Mouse (Mus musculus) stomach, postnatal 0 days (tissue): ENCODE data around the gene Mst1. TPM values are rescaled to one million over a fixed set of nuclear protein-coding genes. Genes with fewer than 3 reads are reported as not detected.

Experiments used
- ATAC-seq: fragments of 200-750 bp; cut with Nextera tagmentation; 2 replicates; pipeline ENCODE4 v1.8.0; 2017; ENCODE audit not compliant: low FRiP score, low TSS enrichment
- DNase-seq: peaks from one replicate; pipeline ENCODE4 v3.0.0-alpha.2; 2016; ENCODE audit warnings: low spot score
- H3K27ac ChIP-seq: fragments of 300-500 bp; sonication (generic); replicated peaks from 2 replicates; pipeline ENCODE4 v1.5.1; 2014; ENCODE audit warnings: mild to moderate bottlenecking, control low read depth
- H3K27me3 ChIP-seq: fragments of 300-500 bp; sonication (generic); 2 replicates; pipeline ENCODE4 v1.6.1; 2014; ENCODE audit warnings: low read length; ENCODE audit not compliant: control insufficient read depth, insufficient read depth
- H3K36me3 ChIP-seq: fragments of 300-500 bp; sonication (generic); 2 replicates; pipeline ENCODE4 v1.6.1; 2014; ENCODE audit warnings: low read length, mixed read lengths; ENCODE audit not compliant: control insufficient read depth, insufficient read depth
- H3K4me1 ChIP-seq: fragments of 300-500 bp; sonication (generic); replicated peaks from 2 replicates; pipeline ENCODE4 v1.6.1; 2014; ENCODE audit warnings: antibody characterized with exemption; ENCODE audit not compliant: control insufficient read depth, insufficient read depth
- H3K4me2 ChIP-seq: fragments of 300-500 bp; sonication (generic); replicated peaks from 2 replicates; pipeline ENCODE4 v1.6.1; 2014; ENCODE audit warnings: low read depth, mild to moderate bottlenecking, control low read depth, moderate library complexity
- H3K4me3 ChIP-seq: fragments of 300-500 bp; sonication (generic); 2 replicates; pipeline ENCODE4 v1.5.1; 2014; ENCODE audit warnings: low read depth, low read length, control low read depth
- H3K9ac ChIP-seq: fragments of 300-500 bp; sonication (generic); 2 replicates; pipeline ENCODE4 v1.6.1; 2014; ENCODE audit warnings: mild to moderate bottlenecking, low read length, control low read depth, mixed read lengths
- H3K9me3 ChIP-seq: fragments of 300-500 bp; sonication (generic); 2 replicates; pipeline ENCODE4 v1.6.1; 2016; ENCODE audit warnings: low read length; ENCODE audit not compliant: control insufficient read depth
- CTCF ChIP-seq: IDR thresholded peaks from 2 replicates; pipeline ENCODE4 v1.5.1; 2016; ENCODE audit warnings: antibody characterized with exemption, low read depth, mild to moderate bottlenecking, moderate library complexity
- EP300 ChIP-seq: optimal IDR thresholded peaks from 2 replicates; pipeline ENCODE3; 2016; ENCODE audit warnings: antibody characterized with exemption
- WGBS: fragments of 180-500 bp; shearing (Covaris S2); extraction: QIAGEN DNeasy Blood & Tissue Kit; methylation state at CpG from one replicate; pipeline ENCODE4 v1.1.7; 2014; 5-methylcytosine and 5-hydroxymethylcytosine counted together
- polyA plus RNA-seq: library from polyadenylated mRNA; unstranded; fragments of >200 nt; fragmentation: Nextera tagmentation; extraction: Ambion mirVana; gene quantifications from 2 replicates; pipeline ENCODE4 v1.2.1, GENCODE M21; 2015

Mst1 gene
- polyA plus RNA-seq, 1 experiment from 2014 or later = 4.4 TPM

- DNase-seq (no peak), ATAC-seq (no peak)
- Histone ChIP-seq H3K4me3 (peak overlapping the region; percentile 79; the same call in 1 of the 2 replicates), H3K4me2 (peak overlapping the region; percentile 74), H3K27ac (peak overlapping the region; percentile 83), H3K27me3 (no peaks in the 10 kb centered on the region), H3K36me3 (peaks cover 25% of the 10 kb centered on the region), H3K9ac (peak overlapping the region; percentile 50), H3K9me3 (no peaks in the 10 kb centered on the region), H3K4me1 (no peaks in the 10 kb centered on the region)
- 48% methylated on average over 17 of the region's 17 CpGs for WGBS
- no peak for TF ChIP-seq EP300
- no peak for TF ChIP-seq CTCF
Observed at GRCm38 (mm10) chr9:108047601-108048565, 32.4 kb upstream of the Mst1 start.

- H3K36me3 ChIP-seq = peaks cover 25% of the 10 kb centered on the region
Observed at GRCm38 (mm10) chr9:108048566-108048955, 31.7 kb upstream of the Mst1 start.

GRCm38 (mm10) chr9:108049016-108049455, 31.2 kb upstream of the Mst1 start, which contains the start of gene Gmppb:
Gene Gmppb (plus strand): TSS chr9:108049242.
- H3K4me1 ChIP-seq = 0 out of 2 replicates have a peak, but pooled peaks cover 4% of the 10 kb centered on the region
- H3K36me3 ChIP-seq = peaks cover 25% of the 10 kb centered on the region
- H3K9me3 ChIP-seq = no peaks in the 10 kb centered on the region
- H3K4me3 ChIP-seq = peak within 1 kb of the TSS; percentile 79
- WGBS = under 1% methylated on average over 30 of the region's 39 CpGs
- peak within 1 kb of the TSS; percentile 79 for H3K4me2 ChIP-seq
- DNase-seq (peak; percentile 98), ATAC-seq (peak; percentile 94)
- TF ChIP-seq EP300 = peak; percentile 31
- no peak for TF ChIP-seq CTCF
- H3K27me3 ChIP-seq = no peaks in the 10 kb centered on the region
- peak within 1 kb of the TSS; percentile 92 for H3K27ac ChIP-seq
- H3K9ac ChIP-seq = peak within 1 kb of the TSS; percentile 79

More at GRCm38 (mm10) chr9:108048566-108048955, 31.7 kb upstream of the Mst1 start:
- H3K27ac ChIP-seq = peak overlapping the region; percentile 83
- H3K4me2 ChIP-seq = peak overlapping the region; percentile 74
- H3K9ac ChIP-seq = peak overlapping the region; percentile 50
- WGBS = under 1% methylated on average over 18 of the region's 19 CpGs
- H3K4me1 ChIP-seq = 0 out of 2 replicates have a peak, but pooled peaks cover 4% of the 10 kb centered on the region
- H3K27me3 ChIP-seq = no peaks in the 10 kb centered on the region
- ATAC-seq (peak; percentile 11; the same call in 1 of the 2 replicates), DNase-seq (no peak)
- H3K4me3 ChIP-seq = peak overlapping the region; percentile 79
- H3K9me3 ChIP-seq = no peaks in the 10 kb centered on the region
- TF ChIP-seq EP300 = no peak
- no peak for TF ChIP-seq CTCF

- peak; percentile 51 for ATAC-seq
- H3K27ac ChIP-seq = peak overlapping the region; percentile 92
- H3K4me1 ChIP-seq = 0 out of 2 replicates have a peak, but pooled peaks cover 4% of the 10 kb centered on the region
- TF ChIP-seq EP300 (no peak), CTCF (no peak)
- H3K4me3 ChIP-seq = peak overlapping the region; percentile 79
- DNase-seq = peak; percentile 73
- H3K9me3 ChIP-seq = no peaks in the 10 kb centered on the region
- H3K9ac ChIP-seq = peak overlapping the region; percentile 79
- no peaks in the 10 kb centered on the region for H3K27me3 ChIP-seq
- H3K36me3 ChIP-seq = peaks cover 23% of the 10 kb centered on the region
- WGBS = 36% methylated on average over 15 of the region's 15 CpGs
- peak overlapping the region; percentile 79 for H3K4me2 ChIP-seq
Observed at GRCm38 (mm10) chr9:108049561-108050251, 30.5 kb upstream of the Mst1 start.

- ATAC-seq (no peak), DNase-seq (no peak)
- Histone ChIP-seq H3K4me3 (no peak overlapping the region), H3K27me3 (no peaks in the 10 kb centered on the region), H3K9me3 (no peaks in the 10 kb centered on the region), H3K36me3 (peaks cover 14% of the 10 kb centered on the region; the same call in 1 of the 2 replicates), H3K4me2 (no peak overlapping the region), H3K27ac (no peak overlapping the region), H3K4me1 (0 out of 2 replicates have a peak, but pooled peaks cover 4% of the 10 kb centered on the region), H3K9ac (no peak overlapping the region)
- WGBS = 92% methylated on average over 15 of the region's 15 CpGs
- TF ChIP-seq CTCF (no peak), EP300 (no peak)
Observed at GRCm38 (mm10) chr9:108051184-108051930, 28.9 kb upstream of the Mst1 start.
